Mouse (Mus musculus): ENCODE measurements around the gene Ppfia3. TPM values are rescaled to one million over a fixed set of nuclear protein-coding genes. Genes with fewer than 3 reads are reported as not detected.
"Not testable (repeated sequence)": the region's sequence is repeated elsewhere in the genome, so short reads cannot be mapped to it uniquely, and the experiment has no call there.

Ppfia3 gene
- polyA plus RNA-seq, 1 experiment from 2014 or later: not detected

DNA sequence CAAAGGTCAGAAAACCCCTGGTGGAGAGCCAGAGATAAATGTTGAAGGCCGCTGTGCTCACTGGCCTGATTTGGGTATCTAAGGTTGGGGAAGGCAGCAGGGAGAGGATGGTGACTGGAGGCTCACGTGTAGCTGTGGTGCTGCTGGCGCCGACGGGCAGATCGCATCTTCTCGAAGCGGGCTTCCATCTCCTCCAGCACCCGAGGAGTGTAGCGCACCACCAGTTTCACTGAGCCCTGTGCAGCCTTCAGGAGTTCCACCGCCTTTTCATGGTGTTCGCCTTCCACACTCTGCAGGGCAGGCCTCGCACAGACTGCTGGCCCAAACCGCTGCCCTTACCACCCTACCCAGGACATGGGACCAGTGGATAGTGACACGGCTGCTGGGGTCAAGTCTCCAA lies 1.4 kb upstream of the Ppfia3 start:
- Histone ChIP-seq H3K27ac (no peak overlapping the region), H3K79me2 (ENCODE audit: inconsistent target) (no peaks in the 10 kb centered on the region), H3K36me3 (ENCODE audit: inconsistent target) (no peaks in the 10 kb centered on the region), H3K4me3 (ENCODE audit: inconsistent target) (no peak overlapping the region)
- WGBS (ENCODE audit: missing documents): 87% methylated on average over 15 of the region's 15 CpGs

DNA sequence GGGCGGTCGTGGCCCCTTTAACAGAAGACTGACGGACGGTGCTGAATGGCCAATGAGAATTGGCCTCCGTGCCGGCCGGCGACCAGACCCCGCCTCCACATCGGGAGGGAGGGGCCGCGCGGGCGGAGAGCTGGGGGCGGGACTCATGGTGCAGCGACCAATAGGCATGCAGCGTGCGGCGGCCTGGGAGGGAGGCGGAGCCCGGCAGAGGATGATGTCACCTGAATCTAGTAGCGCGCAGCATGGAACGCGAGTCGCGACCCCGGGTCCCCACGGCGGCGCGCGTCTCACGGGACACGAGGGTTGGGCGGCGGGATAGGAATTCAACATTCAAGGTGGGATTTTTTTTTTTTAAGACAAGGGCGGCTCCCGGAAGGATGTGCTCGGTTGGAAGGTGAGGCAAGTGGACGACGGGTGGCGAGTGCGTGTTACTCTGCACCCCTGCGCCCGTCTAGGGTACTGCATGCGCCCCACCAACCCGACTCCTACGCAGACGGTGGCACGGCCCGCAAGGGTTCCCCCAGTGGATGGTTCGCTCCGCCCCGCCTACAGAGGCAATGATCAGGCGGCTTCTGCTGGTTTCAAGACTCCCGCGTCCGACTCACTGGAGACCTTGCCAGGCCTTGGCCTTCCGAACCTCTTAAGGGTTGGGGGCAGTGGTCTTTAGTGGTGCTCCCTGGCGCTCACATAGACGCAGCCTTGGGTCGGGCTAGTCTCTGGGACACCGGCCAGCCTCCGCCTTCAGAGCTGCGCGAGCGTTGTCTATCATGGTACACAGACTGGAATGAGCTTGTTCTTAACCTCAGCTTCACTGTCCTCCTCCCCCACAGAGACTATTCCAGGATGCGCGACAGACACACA lies 431 bp upstream of the Ppfia3 start:
- whole genome bisulfite sequencing (ENCODE audit: missing documents): 2% methylated on average over 67 of the region's 70 CpGs
- Histone ChIP-seq H3K4me3 (ENCODE audit: inconsistent target) (peak overlapping the region; percentile 38), H3K27ac (peak overlapping the region; percentile 22; the same call in 1 of the 2 replicates), H3K79me2 (ENCODE audit: inconsistent target) (no peaks in the 10 kb centered on the region), H3K36me3 (ENCODE audit: inconsistent target) (no peaks in the 10 kb centered on the region)

DNA sequence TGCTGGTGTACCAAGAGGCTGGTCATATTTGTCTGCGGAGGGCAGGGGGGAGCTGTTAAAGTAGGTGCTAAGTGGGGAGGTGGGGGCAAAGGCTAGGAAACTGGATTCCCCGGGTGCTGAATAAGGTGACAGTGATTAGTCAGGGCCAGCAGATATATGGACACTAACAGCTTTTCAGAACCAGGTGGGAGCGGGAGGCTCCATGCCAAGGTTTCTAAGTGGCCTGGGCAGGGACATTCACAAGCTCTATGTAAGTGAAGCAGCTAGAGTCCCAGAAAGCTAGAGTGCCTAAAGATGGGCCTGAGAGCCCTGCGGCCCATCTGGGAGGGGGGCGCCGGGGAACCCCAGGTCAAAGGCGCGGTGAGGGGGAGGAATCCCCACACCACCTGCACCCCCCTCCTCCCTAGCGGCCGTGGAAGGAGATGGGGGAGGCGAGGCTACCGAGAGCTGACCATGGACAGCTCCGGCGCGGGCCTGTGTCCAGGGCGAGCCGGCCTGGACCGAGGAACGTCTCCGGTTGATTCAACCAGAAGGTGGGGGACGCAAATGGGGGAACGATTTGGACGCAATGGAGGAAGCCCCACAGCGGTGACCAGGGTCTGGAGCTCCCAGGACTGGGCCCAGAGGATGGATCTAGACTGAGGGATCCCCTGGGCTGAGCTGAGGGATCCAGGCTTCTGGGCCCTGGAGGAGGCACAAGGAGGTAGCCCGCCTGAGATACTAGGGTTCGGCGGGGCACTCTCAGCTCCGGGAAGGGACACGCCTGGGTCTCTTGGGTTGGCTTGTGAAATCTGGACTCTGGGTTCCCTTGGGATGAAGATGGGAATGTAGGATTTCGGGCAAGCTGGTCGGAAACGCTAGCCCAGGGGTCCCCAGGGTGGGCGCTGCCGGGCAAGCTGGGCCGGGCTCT lies 822 bp downstream of the Ppfia3 start:
- Histone ChIP-seq H3K36me3 (ENCODE audit: inconsistent target) (no peaks in the 10 kb centered on the region), H3K27ac (no peak overlapping the region), H3K79me2 (ENCODE audit: inconsistent target) (no peaks in the 10 kb centered on the region), H3K4me3 (ENCODE audit: inconsistent target) (no peak overlapping the region)
- 13% methylated on average over 34 of the region's 35 CpGs for WGBS (ENCODE audit: missing documents)

- Histone ChIP-seq H3K27ac (no peak overlapping the region), H3K36me3 (ENCODE audit: inconsistent target) (no peaks in the 10 kb centered on the region), H3K79me2 (ENCODE audit: inconsistent target) (no peaks in the 10 kb centered on the region), H3K4me3 (ENCODE audit: inconsistent target) (no peak overlapping the region)
- WGBS (ENCODE audit: missing documents): 47% methylated on average over 2 of the region's 2 CpGs
Measured at GRCm38 (mm10) chr7:45363983-45364382, 2.8 kb downstream of the Ppfia3 start.

GRCm38 (mm10) chr7:45362801-45363200 lies 4.0 kb downstream of the Ppfia3 start:
- Histone ChIP-seq H3K79me2 (ENCODE audit: inconsistent target) (no peaks in the 10 kb centered on the region), H3K27ac (no peak overlapping the region), H3K4me3 (ENCODE audit: inconsistent target) (no peak overlapping the region), H3K36me3 (ENCODE audit: inconsistent target) (no peaks in the 10 kb centered on the region)
- 15% methylated on average over 13 of the region's 13 CpGs for WGBS (ENCODE audit: missing documents)

GRCm38 (mm10) chr7:45361243-45361804 lies 5.5 kb downstream of the Ppfia3 start:
- H3K4me3 ChIP-seq (ENCODE audit: inconsistent target): no peak overlapping the region
- WGBS (ENCODE audit: missing documents): under 1% methylated on average over 42 of the region's 43 CpGs

DNA sequence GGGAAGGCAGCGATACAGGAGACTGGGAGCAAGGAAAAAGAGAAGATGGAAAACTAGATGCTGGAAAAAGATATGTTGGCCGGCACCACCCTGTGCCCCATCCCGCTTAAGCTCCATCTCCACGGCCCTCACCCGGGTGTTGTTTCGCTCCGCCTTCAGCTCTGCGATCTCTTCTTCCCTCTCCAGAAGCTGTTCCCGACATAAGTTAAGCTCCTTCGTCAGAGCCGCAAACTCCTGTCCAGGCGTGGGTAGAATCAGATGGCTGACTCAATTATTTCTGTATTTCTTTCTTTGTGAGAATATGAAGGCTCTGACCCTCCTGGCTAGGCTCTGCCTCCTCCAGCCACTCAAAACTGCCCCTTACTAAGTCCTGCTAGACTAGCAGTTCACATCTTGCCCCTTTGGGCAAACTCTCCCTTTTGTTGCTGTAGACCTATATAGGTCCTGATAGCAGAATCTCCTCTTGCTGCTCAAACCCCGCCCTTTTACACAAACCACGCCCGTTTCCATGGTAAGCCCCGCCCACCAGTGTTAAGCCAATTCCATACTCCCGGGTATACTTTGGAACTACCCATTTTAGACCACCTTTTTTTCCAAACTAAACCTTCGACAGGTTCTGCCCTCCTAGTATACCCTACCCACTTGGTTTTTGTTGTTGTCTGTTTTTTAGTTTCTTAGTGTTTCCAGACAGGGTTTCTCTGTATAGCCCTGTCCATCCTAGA lies 6.3 kb downstream of the Ppfia3 start:
- 55% methylated on average over 18 of the region's 18 CpGs for WGBS (ENCODE audit: missing documents)

More at GRCm38 (mm10) chr7:45361243-45361804, 5.5 kb downstream of the Ppfia3 start:
- H3K27ac ChIP-seq: no peak overlapping the region
- H3K36me3 ChIP-seq (ENCODE audit: inconsistent target): no peaks in the 10 kb centered on the region
- H3K79me2 ChIP-seq (ENCODE audit: inconsistent target): no peaks in the 10 kb centered on the region

GRCm38 (mm10) chr7:45359081-45359480 lies 7.7 kb downstream of the Ppfia3 start:
- H3K36me3 ChIP-seq (ENCODE audit: inconsistent target); H3K27ac ChIP-seq; H3K4me3 ChIP-seq (ENCODE audit: inconsistent target); H3K79me2 ChIP-seq (ENCODE audit: inconsistent target): not testable (repeated sequence)
- 76% methylated on average over 9 of the region's 11 CpGs for WGBS (ENCODE audit: missing documents)

More for the DNA sequence above, 6.3 kb downstream of the Ppfia3 start:
- H3K36me3 ChIP-seq (ENCODE audit: inconsistent target): no peaks in the 10 kb centered on the region
- H3K79me2 ChIP-seq (ENCODE audit: inconsistent target): no peaks in the 10 kb centered on the region
- no peak overlapping the region for H3K4me3 ChIP-seq (ENCODE audit: inconsistent target)
- no peak overlapping the region for H3K27ac ChIP-seq

- WGBS (ENCODE audit: missing documents): 80% methylated on average over 13 of the region's 13 CpGs
- Histone ChIP-seq H3K4me3 (ENCODE audit: inconsistent target) (no peak overlapping the region), H3K27ac (no peak overlapping the region), H3K36me3 (ENCODE audit: inconsistent target) (no peaks in the 10 kb centered on the region), H3K79me2 (ENCODE audit: inconsistent target) (no peaks in the 10 kb centered on the region)
Measured at GRCm38 (mm10) chr7:45356087-45356486, 10.7 kb downstream of the Ppfia3 start.

GRCm38 (mm10) chr7:45355318-45356020 lies 11.3 kb downstream of the Ppfia3 start:
- WGBS (ENCODE audit: missing documents): 61% methylated on average over 14 of the region's 15 CpGs
- Histone ChIP-seq H3K36me3 (ENCODE audit: inconsistent target) (no peaks in the 10 kb centered on the region), H3K4me3 (ENCODE audit: inconsistent target) (no peak overlapping the region), H3K79me2 (ENCODE audit: inconsistent target) (no peaks in the 10 kb centered on the region), H3K27ac (no peak overlapping the region)

DNA sequence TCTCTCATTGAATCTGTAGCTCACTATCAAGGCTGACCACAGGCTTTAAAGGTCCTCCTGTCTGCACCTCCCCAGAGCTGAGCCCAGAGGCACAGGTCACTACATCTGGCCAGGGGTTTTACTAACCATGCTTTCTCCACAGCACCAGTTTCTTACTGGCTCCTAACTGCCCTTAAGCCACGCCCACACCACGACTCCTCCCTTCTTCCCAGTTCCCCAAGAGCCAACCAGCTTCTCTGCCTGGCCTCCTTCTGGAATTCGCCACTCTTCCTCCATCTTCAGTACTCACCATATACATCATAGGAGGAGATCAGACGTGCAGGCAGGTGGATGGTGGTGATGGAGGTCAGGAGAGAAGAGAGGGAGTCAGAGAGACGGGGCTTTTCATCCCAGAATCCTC lies 13.8 kb downstream of the Ppfia3 start:
- H3K27ac ChIP-seq: no peak overlapping the region
- H3K79me2 ChIP-seq (ENCODE audit: inconsistent target): no peaks in the 10 kb centered on the region
- no peak overlapping the region for H3K4me3 ChIP-seq (ENCODE audit: inconsistent target)
- 71% methylated on average over 5 of the region's 5 CpGs for WGBS (ENCODE audit: missing documents)
- no peaks in the 10 kb centered on the region for H3K36me3 ChIP-seq (ENCODE audit: inconsistent target)

GRCm38 (mm10) chr7:45346905-45347304 lies 19.9 kb downstream of the Ppfia3 start:
- no peak overlapping the region for H3K4me3 ChIP-seq (ENCODE audit: inconsistent target)
- H3K36me3 ChIP-seq (ENCODE audit: inconsistent target): no peaks in the 10 kb centered on the region
- 66% methylated on average over 13 of the region's 13 CpGs for WGBS (ENCODE audit: missing documents)
- H3K27ac ChIP-seq: no peak overlapping the region
- no peaks in the 10 kb centered on the region for H3K79me2 ChIP-seq (ENCODE audit: inconsistent target)

DNA sequence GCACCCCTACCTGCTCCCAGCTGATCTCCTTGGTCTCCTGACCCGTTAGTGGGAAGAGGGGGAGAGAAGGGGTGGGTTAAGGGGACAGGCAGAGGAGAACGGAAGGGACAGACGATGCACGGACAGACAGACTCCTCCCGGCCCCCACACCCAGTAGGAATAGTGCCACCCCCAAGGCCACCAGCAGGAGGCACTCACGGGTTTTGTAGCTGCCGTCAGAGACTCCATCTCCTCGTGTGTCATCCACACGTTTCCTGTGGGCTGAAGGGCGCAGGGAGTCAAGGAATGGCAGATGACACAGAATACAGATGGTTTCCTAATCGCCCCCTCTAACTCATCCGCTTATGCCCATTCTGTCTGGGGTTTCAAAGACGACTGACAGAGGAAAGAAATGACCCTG lies 23.3 kb downstream of the Ppfia3 start:
- Histone ChIP-seq H3K4me3 (ENCODE audit: inconsistent target) (no peak overlapping the region), H3K36me3 (ENCODE audit: inconsistent target) (no peaks in the 10 kb centered on the region), H3K27ac (no peak overlapping the region), H3K79me2 (ENCODE audit: inconsistent target) (no peaks in the 10 kb centered on the region)
- 34% methylated on average over 13 of the region's 13 CpGs for WGBS (ENCODE audit: missing documents)

GRCm38 (mm10) chr7:45342081-45342480 lies 24.7 kb downstream of the Ppfia3 start:
- Histone ChIP-seq H3K4me3 (ENCODE audit: inconsistent target) (no peak overlapping the region), H3K27ac (no peak overlapping the region), H3K79me2 (ENCODE audit: inconsistent target) (no peaks in the 10 kb centered on the region), H3K36me3 (ENCODE audit: inconsistent target) (no peaks in the 10 kb centered on the region)
- 89% methylated on average over 11 of the region's 11 CpGs for WGBS (ENCODE audit: missing documents)
